Mouse (Mus musculus) ZHBTc4 (cell line): ENCODE results near the gene Zmiz2.
A peak's percentile ranks its signal among the peaks of the same experiment; 100 is the strongest.

Experiments
- DNase-seq: peaks from one replicate; pipeline ENCODE4 v3.0.0-alpha.2; 2011; ENCODE audit warnings: low read depth, low spot score

Zmiz2 gene

GRCm38 (mm10) chr11:6388726-6389413 is at the start of gene Zmiz2:
Gene Zmiz2, plus strand, starts transcription at chr11:6389074.
- DNase-seq, result peak; percentile 96

DNA sequence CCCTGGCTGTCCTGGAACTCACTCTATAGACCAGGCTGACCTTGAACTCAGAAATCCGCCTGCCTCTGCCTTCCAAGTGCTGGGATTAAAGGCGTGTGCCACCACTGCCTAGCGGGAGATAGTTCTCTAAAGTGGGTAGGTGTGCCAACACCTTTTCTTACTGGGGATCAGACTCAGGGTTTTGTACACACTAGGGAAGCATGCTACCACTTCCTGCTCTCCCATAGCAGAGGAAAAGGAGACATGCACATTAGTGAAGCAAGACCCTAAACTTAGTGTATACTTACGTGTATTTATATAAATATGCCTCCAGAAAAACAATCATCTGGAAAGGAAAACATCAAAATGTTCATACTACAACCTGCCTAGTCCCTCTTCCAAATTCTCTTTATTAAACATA is 42.9 kb upstream of the Zmiz2 start:
- DNase-seq, result no peak

DNA sequence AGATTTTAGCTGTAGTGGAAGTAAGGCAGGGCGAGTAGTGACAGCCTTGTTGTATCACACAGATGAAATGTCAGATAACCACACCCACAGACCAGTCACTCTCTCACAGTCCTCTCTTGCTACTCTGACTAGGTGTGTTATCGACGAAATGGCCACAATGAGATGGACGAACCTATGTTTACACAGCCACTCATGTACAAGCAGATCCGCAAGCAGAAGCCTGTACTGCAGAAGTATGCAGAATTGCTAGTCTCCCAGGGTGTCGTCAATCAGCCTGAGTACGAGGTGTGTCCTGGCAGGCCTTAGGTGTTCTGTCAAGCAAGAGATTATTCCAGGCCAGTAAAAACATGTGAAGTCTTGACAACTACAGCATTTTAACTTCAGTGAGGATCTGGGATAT is 41.9 kb upstream of the Zmiz2 start:
- no peak for DNase-seq

GRCm38 (mm10) chr11:6348681-6349200 is 40.1 kb upstream of the Zmiz2 start:
- DNase-seq, result no peak

DNA sequence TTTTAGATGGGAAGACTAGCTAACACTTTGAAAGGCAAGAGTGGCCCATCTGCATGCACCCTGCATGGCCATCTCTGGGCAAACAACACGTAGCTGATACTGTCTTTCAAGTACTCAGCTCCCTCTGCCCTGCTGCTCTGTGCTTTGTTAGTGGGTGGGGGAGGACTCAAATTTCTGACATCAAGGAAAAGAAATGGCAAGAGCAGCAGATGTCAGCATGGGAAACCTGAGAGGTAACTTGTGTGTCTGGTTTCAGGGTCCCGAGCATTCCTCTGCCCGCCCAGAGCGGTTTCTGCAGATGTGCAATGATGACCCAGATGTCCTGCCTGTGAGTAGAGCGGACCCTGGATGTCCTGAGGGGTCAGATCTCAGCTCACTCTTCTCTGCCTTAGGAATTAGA is 39.3 kb upstream of the Zmiz2 start:
- no peak for DNase-seq

- DNase-seq, result no peak
These were observed 33.8 kb upstream of the Zmiz2 start for GRCm38 (mm10) chr11:6355106-6355505.

- peak; percentile 65 for DNase-seq
These were observed 24.1 kb upstream of the Zmiz2 start for GRCm38 (mm10) chr11:6364581-6365275.

- DNase-seq, result peak; percentile 96
These were observed 23.0 kb upstream of the Zmiz2 start for GRCm38 (mm10) chr11:6365885-6366284.

- no peak for DNase-seq
These were observed 22.4 kb upstream of the Zmiz2 start for GRCm38 (mm10) chr11:6366434-6366833.

DNA sequence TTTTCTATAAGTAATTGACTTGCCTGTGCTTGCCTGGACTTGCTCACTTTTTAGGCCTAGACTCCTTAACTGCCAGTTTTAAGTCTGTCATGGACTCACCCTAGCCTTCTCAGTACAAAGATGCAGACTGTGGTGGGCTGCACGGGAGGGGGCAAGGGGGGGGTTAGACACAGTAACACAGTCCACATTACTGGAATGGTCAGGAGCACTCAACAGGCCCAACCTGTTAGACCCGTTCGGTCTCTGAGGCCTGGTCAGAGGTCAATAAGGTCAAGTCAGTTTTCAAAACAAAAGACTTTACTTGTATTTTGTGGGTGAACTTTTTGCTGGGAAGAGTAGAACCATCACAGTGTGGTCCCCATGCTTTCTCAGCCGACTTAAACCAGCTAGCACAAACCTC is 21.7 kb upstream of the Zmiz2 start:
- no peak for DNase-seq

GRCm38 (mm10) chr11:6367986-6368385 is 20.9 kb upstream of the Zmiz2 start:
- DNase-seq, result peak; percentile 56

- peak; percentile 73 for DNase-seq
These were observed 17.3 kb upstream of the Zmiz2 start for GRCm38 (mm10) chr11:6371376-6372155.

- DNase-seq, result peak; percentile 70
These were observed 16.1 kb upstream of the Zmiz2 start for GRCm38 (mm10) chr11:6372784-6373183.

DNA sequence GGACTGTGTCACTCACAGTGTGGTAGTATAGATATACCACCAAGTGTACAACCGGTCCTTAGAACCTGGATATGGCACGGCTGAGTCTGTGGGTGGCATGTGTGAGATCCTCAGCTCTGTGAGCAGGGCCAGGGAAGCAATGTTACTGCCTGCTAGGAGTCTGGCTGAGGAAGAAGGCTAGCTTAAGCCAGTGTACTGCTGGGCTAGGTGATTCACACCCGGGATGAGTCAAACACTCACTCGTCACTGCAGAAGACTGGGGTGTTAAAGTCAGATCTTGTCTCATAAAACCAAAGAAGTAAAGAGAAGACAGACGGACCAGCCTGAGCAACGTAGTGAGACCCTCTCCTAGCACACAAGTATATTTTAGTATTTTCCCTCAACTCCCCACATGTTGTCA is 8.0 kb upstream of the Zmiz2 start:
- DNase-seq, result no peak

DNA sequence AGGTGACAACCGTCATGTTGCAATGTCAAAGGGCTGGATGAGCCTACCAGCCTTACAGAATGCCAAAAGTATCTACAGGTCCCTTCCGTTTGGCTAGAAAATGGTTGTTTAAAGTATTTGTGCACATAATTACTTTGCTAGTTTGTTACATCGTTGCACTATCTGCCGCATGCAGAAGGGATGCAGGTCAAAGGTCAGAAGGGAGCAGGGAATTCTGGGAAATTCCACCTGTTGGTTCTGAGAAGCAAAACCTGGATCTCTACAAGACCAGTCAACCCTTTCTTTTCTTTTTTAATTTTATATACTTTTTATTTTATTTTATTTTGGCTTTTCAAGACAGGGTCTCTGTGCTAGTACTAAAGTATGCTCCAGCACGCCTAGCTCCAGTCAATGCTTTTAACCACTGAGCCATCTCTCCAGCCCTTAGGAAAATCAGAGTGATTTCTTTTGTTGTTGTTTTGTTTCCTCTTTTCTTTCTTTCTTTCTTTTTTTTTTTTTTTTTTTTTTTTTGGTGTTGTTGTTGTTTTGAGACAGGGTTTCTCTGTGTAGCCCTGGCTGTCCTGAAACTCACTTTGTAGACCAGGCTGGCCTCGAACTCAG is 648 bp upstream of the Zmiz2 start:
- no peak for DNase-seq

- no peak for DNase-seq
These were observed 628 bp downstream of the Zmiz2 start for GRCm38 (mm10) chr11:6389483-6389921.

DNA sequence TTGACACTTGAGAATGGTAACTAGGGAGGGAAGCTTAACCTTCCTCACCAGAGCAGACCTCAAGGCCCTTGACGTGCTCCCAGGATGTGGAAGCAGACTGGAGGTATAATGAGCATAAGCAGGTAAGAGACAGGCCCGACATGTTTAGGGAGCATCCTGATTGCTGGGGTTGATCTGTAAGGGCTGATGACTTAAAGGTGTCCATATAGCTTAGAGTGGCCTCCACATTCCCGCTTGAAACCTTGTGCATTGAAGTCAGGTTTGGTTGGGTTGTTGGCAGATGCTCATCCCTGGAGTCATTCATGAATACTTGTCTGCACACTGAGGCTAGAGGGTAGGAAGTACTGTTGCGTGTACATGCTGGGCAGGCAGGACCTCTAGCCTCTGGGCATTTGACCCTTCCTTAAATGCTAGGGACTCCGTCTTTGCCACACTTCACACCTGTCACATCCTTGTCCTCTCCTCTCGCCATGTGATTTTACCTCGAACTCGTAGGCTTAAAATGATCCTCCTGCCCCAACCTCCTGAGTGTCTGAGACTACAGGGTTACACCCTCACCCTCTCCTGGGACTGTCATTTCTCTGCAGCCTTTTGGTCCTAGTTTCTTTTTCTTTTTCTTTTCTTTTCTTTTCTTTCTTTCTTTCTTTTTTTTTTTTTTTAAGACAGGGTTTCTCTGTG is 1.6 kb downstream of the Zmiz2 start:
- DNase-seq, result no peak

- DNase-seq, result no peak
These were observed 2.8 kb downstream of the Zmiz2 start for GRCm38 (mm10) chr11:6391516-6392276.

- no peak for DNase-seq
These were observed 4.0 kb downstream of the Zmiz2 start for GRCm38 (mm10) chr11:6392857-6393256.

GRCm38 (mm10) chr11:6393866-6394265 is 5.0 kb downstream of the Zmiz2 start:
- DNase-seq, result no peak

GRCm38 (mm10) chr11:6395565-6395964 is 6.7 kb downstream of the Zmiz2 start:
- no peak for DNase-seq
